ENCODE assay signal across 16 mouse cellular contexts in the genomic region with DNA sequence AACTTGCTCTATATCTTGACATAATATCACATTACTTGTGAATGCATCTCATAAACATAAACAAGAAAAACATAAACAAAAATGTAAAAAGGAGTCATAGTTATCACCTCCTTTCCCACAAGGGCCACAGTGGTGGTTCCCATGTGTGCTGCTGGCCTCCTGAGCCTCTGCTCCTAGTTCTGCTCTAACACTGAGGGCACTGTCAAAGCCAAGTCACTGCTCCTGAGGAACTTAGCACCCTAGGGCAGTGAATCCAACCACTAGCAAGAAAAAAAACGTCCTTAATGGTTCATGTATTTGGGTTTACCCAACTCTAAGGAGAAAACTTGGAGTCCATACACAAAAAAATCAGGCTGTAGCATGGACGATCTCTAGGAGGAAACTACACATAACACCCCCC.
"Had no signal": no experiment of that assay in that cellular context is flagged by ENCODE, and none has a peak within 500 bp of the region (broad histone marks: within the 10 kb centered on the region; RNA-seq: fewer than 3 reads in every experiment).

No protein-coding gene starts in this region.

- DNase-seq: retina, postnatal 1 day; right cerebral cortex, adult 18-20 months; right cerebral cortex, postnatal 14 days; right cerebral cortex, postnatal 25 days; right cerebral cortex, postnatal 4 days; spleen, adult 18-20 months; thymus, adult 18-20 months; thymus, adult 2 months; thymus, postnatal 14 days; thymus, postnatal 25 days; thymus, postnatal 36 days; thymus, postnatal 4 days had no signal

- H3K27ac ChIP-seq: neural tube, embryonic 13.5 days; neural tube, embryonic 15.5 days; stomach, embryonic 15.5 days; stomach, postnatal 0 days had no signal

- H3K27me3 ChIP-seq: neural tube, embryonic 13.5 days; neural tube, embryonic 15.5 days; stomach, embryonic 15.5 days had no signal

- H3K4me3 ChIP-seq: neural tube, embryonic 13.5 days; neural tube, embryonic 15.5 days; stomach, embryonic 15.5 days had no signal

- H3K4me1 ChIP-seq: stomach, embryonic 15.5 days had no signal

- H3K36me3 ChIP-seq: neural tube, embryonic 13.5 days; neural tube, embryonic 15.5 days; stomach, embryonic 15.5 days had no signal
